Mouse (Mus musculus): ENCODE data around the gene Lbr. TPM values are rescaled to one million over a fixed set of nuclear protein-coding genes. Genes with fewer than 3 reads are reported as not detected.

Lbr gene
- polyA plus RNA-seq, 1 experiment from 2014 or later: 30.5 TPM

Other genes with a start within 250 kb of the Lbr start
- 31.3 and 37.7 TPM in 2 replicates for gene Enah, start 176.9 kb upstream of the Lbr start, polyA plus RNA-seq (2014; fragmentation: Nextera tagmentation; extraction: Ambion mirVana)